Mouse (Mus musculus): ENCODE data around the gene Capzb. TPM values are rescaled to one million over a fixed set of nuclear protein-coding genes. Genes with fewer than 3 reads are reported as not detected.

Gene Capzb
- total and polyA plus RNA-seq, 2 experiments from 2014 or later: 88.5 to 315 TPM

GRCm38 (mm10) chr4:139167107-139167506, 25.6 kb upstream of the Capzb start:
- Histone ChIP-seq H3K36me3 (ENCODE audit: insufficient read depth, low read length) (no peaks in the 10 kb centered on the region), H3K4me1 (ENCODE audit: insufficient read depth, low read length) (no peaks in the 10 kb centered on the region), H3K27me3 (ENCODE audit: insufficient read depth, low read length) (no peaks in the 10 kb centered on the region), H3K4me2 (ENCODE audit: low read depth, low read length) (no peak overlapping the region), H3K9ac (replicated peaks; ENCODE audit: low read length) (no peak overlapping the region), H3K4me3 (ENCODE audit: low read length) (no peak overlapping the region), H3K9me3 (ENCODE audit: low read length) (no peaks in the 10 kb centered on the region), H3K27ac (no peak overlapping the region)
- WGBS: 77% methylated on average over 8 of the region's 8 CpGs
- TF ChIP-seq CTCF (IDR thresholded peaks at IDR 0.05; ENCODE audit: low read depth): no peak
- no peak for ATAC-seq
- DNase-seq (ENCODE audit: low spot score): no peak

DNA sequence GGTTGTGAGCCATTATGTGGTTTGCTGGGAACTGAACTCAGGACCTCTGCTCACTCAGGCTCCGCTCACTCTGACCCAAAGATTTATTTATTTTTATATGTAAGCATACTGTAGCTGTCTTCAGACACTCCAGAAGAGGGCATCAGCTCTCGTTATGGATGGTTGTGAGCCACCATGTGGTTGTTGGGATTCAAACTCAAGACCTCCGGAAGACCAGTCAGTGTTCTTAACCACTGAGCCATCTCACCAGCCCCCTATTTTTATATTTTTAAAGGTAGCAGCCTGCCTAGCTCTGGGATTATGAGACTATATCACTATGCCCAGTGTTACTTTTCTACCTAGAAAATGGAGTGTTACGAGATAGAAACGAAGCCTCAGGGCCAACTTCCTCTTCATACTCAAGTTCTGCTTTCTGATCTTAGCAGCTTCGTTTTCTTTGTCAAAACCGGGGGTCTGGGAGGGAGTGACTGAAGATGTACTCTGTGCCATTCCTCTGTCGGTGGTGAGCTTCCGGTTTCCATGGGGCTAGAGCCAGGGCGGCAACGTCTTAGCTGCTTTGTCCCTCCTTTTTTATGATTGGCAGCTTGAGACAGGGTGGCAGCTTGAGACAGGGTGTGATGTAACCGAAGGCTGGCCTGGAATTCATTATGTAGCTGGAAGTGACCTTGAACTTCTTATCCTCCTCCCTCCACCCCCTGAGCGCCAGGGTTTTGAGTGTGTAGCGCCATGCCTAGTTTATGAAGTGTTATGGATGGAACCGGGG, 23.5 kb upstream of the Capzb start:
- H3K27me3 ChIP-seq (ENCODE audit: insufficient read depth, low read length): no peaks in the 10 kb centered on the region
- 70% methylated on average over 15 of the region's 15 CpGs for WGBS
- no peaks in the 10 kb centered on the region for H3K4me1 ChIP-seq (ENCODE audit: insufficient read depth, low read length)
- no peak overlapping the region for H3K4me3 ChIP-seq (ENCODE audit: low read length)
- no peaks in the 10 kb centered on the region for H3K36me3 ChIP-seq (ENCODE audit: insufficient read depth, low read length)
- no peak overlapping the region for H3K27ac ChIP-seq
- no peak overlapping the region for H3K9ac ChIP-seq (replicated peaks; ENCODE audit: low read length)
- no peak overlapping the region for H3K4me2 ChIP-seq (ENCODE audit: low read depth, low read length)
- H3K9me3 ChIP-seq (ENCODE audit: low read length): no peaks in the 10 kb centered on the region
- ATAC-seq (no peak), DNase-seq (ENCODE audit: low spot score) (no peak)
- TF ChIP-seq CTCF (IDR thresholded peaks at IDR 0.05; ENCODE audit: low read depth): no peak

DNA sequence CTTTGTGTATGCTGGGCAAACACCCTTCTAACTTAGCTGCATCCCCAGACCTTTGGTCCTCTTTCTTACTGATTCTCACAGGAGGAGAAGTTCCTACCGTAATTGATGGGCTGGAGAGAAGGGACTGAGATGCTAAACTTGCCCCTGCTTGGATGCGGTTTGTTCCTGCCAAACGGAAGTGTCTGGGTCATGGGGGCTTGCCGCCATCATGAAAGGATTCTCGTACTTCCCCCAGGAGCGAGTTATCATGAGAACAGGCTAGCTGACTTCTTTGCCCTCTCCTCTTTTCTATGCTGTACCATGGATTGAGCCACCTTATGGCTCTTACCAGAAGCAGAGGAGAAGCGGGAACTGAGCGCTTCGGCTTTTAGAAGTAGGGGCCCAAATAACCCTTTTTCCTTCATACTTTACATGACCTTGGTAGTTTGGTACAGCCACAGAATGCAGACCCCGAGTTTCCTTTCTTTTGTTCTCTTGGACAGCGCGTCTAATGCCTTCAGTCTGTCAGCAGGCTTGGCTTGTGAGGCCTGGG, 22.9 kb upstream of the Capzb start:
- TF ChIP-seq CTCF (IDR thresholded peaks at IDR 0.05; ENCODE audit: low read depth): no peak

DNA sequence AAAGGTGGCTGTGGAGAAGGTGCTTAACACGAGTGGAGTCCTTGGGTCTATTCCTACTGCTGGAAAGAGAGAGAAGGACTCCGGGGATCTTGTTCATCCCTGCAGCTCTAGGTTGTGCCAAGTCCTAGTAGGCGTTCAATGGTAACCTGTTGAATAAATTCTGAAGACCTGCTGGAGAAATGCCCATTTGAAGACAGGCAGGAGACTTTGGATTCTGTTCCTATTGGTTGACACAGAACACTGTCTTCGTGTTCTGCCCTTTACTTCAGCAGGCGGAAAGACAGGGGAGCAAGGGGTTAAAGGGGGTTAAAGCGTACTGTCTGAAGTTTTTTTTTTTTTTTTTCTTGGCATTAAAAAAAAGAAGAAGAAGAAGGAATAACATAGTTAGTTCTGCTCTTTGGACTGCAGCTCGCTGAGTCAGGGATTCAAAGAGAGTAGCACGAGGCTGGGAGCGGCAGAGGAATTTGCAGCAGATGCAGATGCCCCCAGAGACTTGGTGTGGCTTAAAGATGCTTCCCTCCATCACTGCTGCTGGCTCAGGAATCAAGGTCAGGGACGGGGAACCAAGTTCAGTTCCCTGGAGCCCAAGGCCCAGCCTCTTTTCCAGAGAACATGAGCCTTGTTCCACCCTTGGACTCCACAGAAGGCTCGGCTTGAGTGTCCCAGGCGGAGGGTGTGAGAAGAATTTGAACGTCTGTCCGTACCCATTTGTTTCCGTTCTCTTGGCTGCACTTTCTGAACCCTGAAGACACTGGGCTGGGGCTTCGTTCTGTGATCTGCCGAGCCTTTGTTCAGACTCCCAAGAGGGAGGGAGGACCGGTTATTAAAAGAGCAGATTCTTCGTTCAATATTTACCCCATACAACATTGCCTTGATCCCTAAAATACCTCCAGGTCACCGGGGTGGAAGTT, 17.4 kb upstream of the Capzb start:
- TF ChIP-seq CTCF (IDR thresholded peaks at IDR 0.05; ENCODE audit: low read depth): no peak
- Histone ChIP-seq H3K36me3 (ENCODE audit: insufficient read depth, low read length) (no peaks in the 10 kb centered on the region), H3K27me3 (ENCODE audit: insufficient read depth, low read length) (no peaks in the 10 kb centered on the region), H3K27ac (peak overlapping the region; percentile 2; the same call in 1 of the 2 replicates), H3K4me2 (ENCODE audit: low read depth, low read length) (no peak overlapping the region), H3K9ac (replicated peaks; ENCODE audit: low read length) (no peak overlapping the region), H3K4me3 (ENCODE audit: low read length) (no peak overlapping the region), H3K4me1 (ENCODE audit: insufficient read depth, low read length) (no peaks in the 10 kb centered on the region), H3K9me3 (ENCODE audit: low read length) (no peaks in the 10 kb centered on the region)
- ATAC-seq (no peak), DNase-seq (ENCODE audit: low spot score) (peak; percentile 43)
- 45% methylated on average over 20 of the region's 20 CpGs for WGBS

More for the DNA sequence above, 22.9 kb upstream of the Capzb start:
- Histone ChIP-seq H3K9ac (replicated peaks; ENCODE audit: low read length) (no peak overlapping the region), H3K36me3 (ENCODE audit: insufficient read depth, low read length) (no peaks in the 10 kb centered on the region), H3K27ac (no peak overlapping the region), H3K4me3 (ENCODE audit: low read length) (no peak overlapping the region), H3K9me3 (ENCODE audit: low read length) (no peaks in the 10 kb centered on the region), H3K4me2 (ENCODE audit: low read depth, low read length) (no peak overlapping the region), H3K4me1 (ENCODE audit: insufficient read depth, low read length) (no peaks in the 10 kb centered on the region), H3K27me3 (ENCODE audit: insufficient read depth, low read length) (no peaks in the 10 kb centered on the region)
- no peak for DNase-seq (ENCODE audit: low spot score)
- no peak for ATAC-seq
- 53% methylated on average over 12 of the region's 12 CpGs for WGBS

- no peak overlapping the region for H3K4me2 ChIP-seq (ENCODE audit: low read depth, low read length)
- H3K9me3 ChIP-seq (ENCODE audit: low read length): no peaks in the 10 kb centered on the region
- no peaks in the 10 kb centered on the region for H3K36me3 ChIP-seq (ENCODE audit: insufficient read depth, low read length)
- no peak for ATAC-seq
- H3K27ac ChIP-seq: 0 out of 2 replicates have a peak overlapping the region, but pooled peaks have one; percentile 2
- WGBS: 66% methylated on average over 6 of the region's 6 CpGs
- H3K27me3 ChIP-seq (ENCODE audit: insufficient read depth, low read length): no peaks in the 10 kb centered on the region
- H3K9ac ChIP-seq (replicated peaks; ENCODE audit: low read length): no peak overlapping the region
- DNase-seq (ENCODE audit: low spot score): no peak
- no peaks in the 10 kb centered on the region for H3K4me1 ChIP-seq (ENCODE audit: insufficient read depth, low read length)
- no peak for TF ChIP-seq CTCF (IDR thresholded peaks at IDR 0.05; ENCODE audit: low read depth)
- no peak overlapping the region for H3K4me3 ChIP-seq (ENCODE audit: low read length)
Measured at GRCm38 (mm10) chr4:139176023-139176422, 16.7 kb upstream of the Capzb start.

- Histone ChIP-seq H3K36me3 (ENCODE audit: insufficient read depth, low read length) (no peaks in the 10 kb centered on the region), H3K4me3 (ENCODE audit: low read length) (no peak overlapping the region), H3K4me1 (ENCODE audit: insufficient read depth, low read length) (no peaks in the 10 kb centered on the region), H3K4me2 (ENCODE audit: low read depth, low read length) (no peak overlapping the region), H3K9me3 (ENCODE audit: low read length) (no peaks in the 10 kb centered on the region), H3K27ac (no peak overlapping the region), H3K9ac (replicated peaks; ENCODE audit: low read length) (no peak overlapping the region), H3K27me3 (ENCODE audit: insufficient read depth, low read length) (no peaks in the 10 kb centered on the region)
- DNase-seq (ENCODE audit: low spot score) (no peak), ATAC-seq (no peak)
- WGBS: 91% methylated on average over 3 of the region's 3 CpGs
- TF ChIP-seq CTCF (IDR thresholded peaks at IDR 0.05; ENCODE audit: low read depth): peak; percentile 56
Measured at GRCm38 (mm10) chr4:139177921-139178320, 14.8 kb upstream of the Capzb start.
